Mouse (Mus musculus): ENCODE measurements around the gene Clk4. TPM values are rescaled to one million over a fixed set of nuclear protein-coding genes. Genes with fewer than 3 reads are reported as not detected.

Gene Clk4
- polyA plus RNA-seq, 1 experiment from 2014 or later: 140 TPM

DNA sequence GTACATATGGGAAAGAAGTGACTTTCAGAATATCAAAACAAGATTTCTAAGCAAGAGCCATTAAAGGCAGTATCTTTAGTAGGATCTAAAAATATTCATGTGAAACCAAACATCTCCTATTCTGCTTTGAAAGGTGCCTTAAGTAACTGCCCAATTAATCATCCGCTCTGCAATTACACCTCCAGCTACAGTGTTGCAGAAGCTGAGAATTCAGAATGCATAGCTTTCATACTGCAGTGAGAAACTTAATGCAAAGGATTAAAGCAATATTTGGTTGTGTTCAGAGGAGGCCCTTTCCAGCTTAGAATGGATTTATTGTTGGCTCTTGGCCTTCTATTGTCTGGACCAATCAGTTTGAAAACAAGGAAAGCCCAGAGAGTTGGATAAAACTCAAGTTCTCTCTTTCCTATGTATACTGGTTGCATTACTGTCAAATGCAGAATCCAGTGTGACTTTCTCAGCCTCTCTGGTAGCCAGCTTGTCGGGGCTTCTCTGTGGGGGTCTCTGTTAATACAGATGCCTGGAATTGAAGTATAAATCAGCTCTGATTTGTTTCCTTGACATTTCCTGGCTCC lies 32.5 kb downstream of the Clk4 start:
- H3K4me1 ChIP-seq (ENCODE audit: control insufficient read depth, insufficient read depth, low read length): no peaks in the 10 kb centered on the region
- 69% methylated on average over 2 of the region's 2 CpGs for WGBS

DNA sequence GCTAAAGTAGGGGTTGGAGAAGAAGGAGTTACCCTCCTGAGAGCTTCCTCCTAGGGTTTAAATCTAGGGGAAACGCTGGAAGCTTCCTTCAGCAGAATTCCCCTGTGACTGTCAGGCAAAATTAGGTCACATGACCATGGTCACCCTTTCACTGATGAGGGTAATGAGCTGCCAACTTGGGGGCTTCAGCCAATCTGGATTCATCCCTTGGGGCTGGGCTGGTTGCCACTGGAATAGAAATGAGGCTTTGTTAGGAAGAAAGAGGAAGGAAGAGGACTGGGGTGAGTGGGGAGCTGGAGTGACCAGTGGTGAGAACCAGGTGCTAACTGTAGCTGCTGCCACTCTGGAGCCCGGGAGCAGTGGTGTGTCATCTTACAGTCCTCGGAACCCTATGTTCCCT lies 34.2 kb downstream of the Clk4 start:
- DNase-seq (ENCODE audit: low spot score): no peak
- Histone ChIP-seq H3K9me3 (ENCODE audit: control insufficient read depth, low read length) (no peaks in the 10 kb centered on the region), H3K27me3 (ENCODE audit: control insufficient read depth, insufficient read depth, low read length) (no peaks in the 10 kb centered on the region), H3K36me3 (ENCODE audit: control insufficient read depth, insufficient read depth, low read length) (no peaks in the 10 kb centered on the region), H3K4me3 (ENCODE audit: low read depth, low read length) (no peak overlapping the region), H3K4me2 (ENCODE audit: low read depth) (no peak overlapping the region), H3K27ac (ENCODE audit: low read depth, low read length) (no peak overlapping the region), H3K4me1 (ENCODE audit: control insufficient read depth, insufficient read depth, low read length) (no peaks in the 10 kb centered on the region), H3K9ac (ENCODE audit: low read length) (no peak overlapping the region)
- no peak for ATAC-seq (ENCODE audit: insufficient read depth, low FRiP score, low TSS enrichment)
- 91% methylated on average over 3 of the region's 3 CpGs for WGBS

More for the DNA sequence above, 32.5 kb downstream of the Clk4 start:
- Histone ChIP-seq H3K27ac (ENCODE audit: low read depth, low read length) (no peak overlapping the region), H3K4me2 (ENCODE audit: low read depth) (no peak overlapping the region), H3K27me3 (ENCODE audit: control insufficient read depth, insufficient read depth, low read length) (no peaks in the 10 kb centered on the region), H3K9me3 (ENCODE audit: control insufficient read depth, low read length) (no peaks in the 10 kb centered on the region), H3K36me3 (ENCODE audit: control insufficient read depth, insufficient read depth, low read length) (no peaks in the 10 kb centered on the region), H3K4me3 (ENCODE audit: low read depth, low read length) (no peak overlapping the region), H3K9ac (ENCODE audit: low read length) (no peak overlapping the region)
- no peak for ATAC-seq (ENCODE audit: insufficient read depth, low FRiP score, low TSS enrichment)
- no peak for DNase-seq (ENCODE audit: low spot score)

DNA sequence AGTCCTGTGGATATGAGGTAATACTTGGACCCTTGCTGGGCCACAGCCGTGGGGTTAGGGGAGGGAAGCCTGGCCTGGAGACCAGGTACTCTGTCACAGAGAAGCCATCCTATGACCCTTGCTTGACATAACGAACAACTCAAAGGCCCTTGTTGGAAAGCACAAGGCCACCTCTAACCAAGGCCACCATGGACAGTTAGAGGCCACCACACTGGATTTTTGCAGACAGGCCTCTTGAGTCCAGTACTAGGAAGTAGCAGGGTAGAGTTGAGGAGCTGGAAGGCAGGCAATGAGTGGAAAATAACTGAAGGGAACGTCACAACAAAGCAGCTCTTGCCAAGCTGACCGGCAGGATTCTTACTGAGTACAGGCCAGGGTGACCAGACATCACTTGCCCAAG lies 37.2 kb downstream of the Clk4 start:
- DNase-seq (ENCODE audit: low spot score) (no peak), ATAC-seq (ENCODE audit: insufficient read depth, low FRiP score, low TSS enrichment) (no peak)
- Histone ChIP-seq H3K9ac (ENCODE audit: low read length) (no peak overlapping the region), H3K4me3 (ENCODE audit: low read depth, low read length) (no peak overlapping the region), H3K27ac (ENCODE audit: low read depth, low read length) (no peak overlapping the region), H3K36me3 (ENCODE audit: control insufficient read depth, insufficient read depth, low read length) (no peaks in the 10 kb centered on the region), H3K27me3 (ENCODE audit: control insufficient read depth, insufficient read depth, low read length) (no peaks in the 10 kb centered on the region), H3K4me1 (ENCODE audit: control insufficient read depth, insufficient read depth, low read length) (no peaks in the 10 kb centered on the region), H3K9me3 (ENCODE audit: control insufficient read depth, low read length) (no peaks in the 10 kb centered on the region), H3K4me2 (ENCODE audit: low read depth) (no peak overlapping the region)
- 89% methylated on average over 4 of the region's 4 CpGs for WGBS

DNA sequence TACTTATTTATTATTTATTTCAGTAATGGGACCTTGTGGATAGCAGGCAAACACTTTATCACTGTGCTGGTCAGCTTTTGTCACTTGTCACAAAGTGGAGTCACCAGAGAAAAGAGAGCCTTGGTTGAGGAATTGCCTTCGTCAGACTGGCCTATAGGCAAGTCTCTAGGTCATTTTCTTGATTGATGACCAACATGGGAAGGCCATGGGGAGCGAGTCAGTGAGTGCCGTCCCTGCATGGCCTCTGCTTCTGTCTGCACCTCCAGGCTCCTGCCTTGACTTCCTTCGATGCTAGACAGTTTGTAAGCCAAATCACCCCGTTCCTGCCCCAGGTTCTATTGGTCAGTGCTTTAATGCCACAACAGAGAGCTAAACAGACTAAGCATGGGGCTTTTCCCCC lies 40.9 kb downstream of the Clk4 start:
- Histone ChIP-seq H3K4me3 (ENCODE audit: low read depth, low read length) (no peak overlapping the region), H3K27ac (ENCODE audit: low read depth, low read length) (no peak overlapping the region), H3K9ac (ENCODE audit: low read length) (no peak overlapping the region), H3K4me2 (ENCODE audit: low read depth) (no peak overlapping the region), H3K9me3 (ENCODE audit: control insufficient read depth, low read length) (no peaks in the 10 kb centered on the region), H3K36me3 (ENCODE audit: control insufficient read depth, insufficient read depth, low read length) (no peaks in the 10 kb centered on the region), H3K27me3 (ENCODE audit: control insufficient read depth, insufficient read depth, low read length) (no peaks in the 10 kb centered on the region), H3K4me1 (ENCODE audit: control insufficient read depth, insufficient read depth, low read length) (peaks cover 4% of the 10 kb centered on the region; the same call in 1 of the 2 replicates)
- DNase-seq (ENCODE audit: low spot score) (no peak), ATAC-seq (ENCODE audit: insufficient read depth, low FRiP score, low TSS enrichment) (no peak)
- WGBS: 66% methylated on average over 5 of the region's 5 CpGs

DNA sequence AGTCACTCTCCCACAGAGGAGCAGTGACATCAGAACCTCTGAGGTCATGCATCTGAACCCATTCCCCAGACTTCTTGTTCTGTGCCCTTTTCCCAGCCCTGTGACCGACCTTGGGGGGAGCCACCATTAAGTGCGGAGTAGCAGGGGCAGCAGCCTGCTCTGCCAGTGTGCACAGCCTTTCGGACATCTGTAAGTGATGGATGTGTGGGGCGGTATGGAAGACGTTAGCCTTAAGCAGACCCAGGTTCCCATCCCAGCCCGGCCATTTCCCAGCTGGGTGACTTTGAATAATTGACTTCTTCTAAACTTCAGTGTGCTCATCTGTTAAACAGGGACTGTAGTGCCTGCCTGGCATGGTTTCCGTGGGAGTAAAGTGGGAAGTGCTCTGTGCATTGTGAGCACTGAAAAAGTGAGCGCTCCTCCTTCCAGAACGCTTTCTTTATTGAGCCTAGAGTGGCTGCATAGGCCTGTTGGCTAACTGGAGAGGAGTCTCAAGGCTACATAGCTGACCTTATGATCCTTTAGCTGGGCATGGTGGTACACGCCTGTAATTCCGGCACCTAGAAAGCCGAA lies 42.5 kb downstream of the Clk4 start:
- H3K4me1 ChIP-seq (ENCODE audit: control insufficient read depth, insufficient read depth, low read length): peaks cover 4% of the 10 kb centered on the region; the same call in 1 of the 2 replicates
- H3K27ac ChIP-seq (ENCODE audit: low read depth, low read length): no peak overlapping the region
- ATAC-seq (ENCODE audit: insufficient read depth, low FRiP score, low TSS enrichment): no peak
- no peaks in the 10 kb centered on the region for H3K36me3 ChIP-seq (ENCODE audit: control insufficient read depth, insufficient read depth, low read length)
- H3K27me3 ChIP-seq (ENCODE audit: control insufficient read depth, insufficient read depth, low read length): no peaks in the 10 kb centered on the region
- WGBS: 63% methylated on average over 12 of the region's 12 CpGs
- H3K9me3 ChIP-seq (ENCODE audit: control insufficient read depth, low read length): no peaks in the 10 kb centered on the region
- no peak for DNase-seq (ENCODE audit: low spot score)
- no peak overlapping the region for H3K4me2 ChIP-seq (ENCODE audit: low read depth)
- no peak overlapping the region for H3K9ac ChIP-seq (ENCODE audit: low read length)
- no peak overlapping the region for H3K4me3 ChIP-seq (ENCODE audit: low read depth, low read length)

DNA sequence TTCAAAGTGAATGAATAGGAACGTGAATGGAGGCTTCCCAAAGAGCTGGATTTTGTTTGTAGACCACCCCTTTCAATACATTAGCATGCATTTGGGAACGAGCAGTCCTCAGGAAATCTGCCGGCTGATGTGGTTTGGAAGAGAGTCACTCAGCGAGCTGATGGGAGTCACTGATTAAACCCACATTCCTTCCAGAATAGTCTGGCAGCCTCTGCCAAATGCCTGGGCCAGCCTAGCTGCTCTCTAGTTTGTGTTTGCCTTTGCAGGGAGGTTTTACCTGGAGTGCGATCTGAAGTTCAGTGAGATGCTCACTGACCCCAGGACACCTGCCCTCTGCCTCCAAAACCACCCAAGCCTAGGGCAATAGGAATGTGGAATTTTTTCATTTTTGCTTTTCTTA lies 46.8 kb downstream of the Clk4 start:
- H3K36me3 ChIP-seq (ENCODE audit: control insufficient read depth, insufficient read depth, low read length): no peaks in the 10 kb centered on the region
- no peaks in the 10 kb centered on the region for H3K27me3 ChIP-seq (ENCODE audit: control insufficient read depth, insufficient read depth, low read length)
- no peak for DNase-seq (ENCODE audit: low spot score)
- no peak overlapping the region for H3K27ac ChIP-seq (ENCODE audit: low read depth, low read length)
- ATAC-seq (ENCODE audit: insufficient read depth, low FRiP score, low TSS enrichment): no peak
- WGBS: 76% methylated on average over 5 of the region's 5 CpGs
- peaks cover 4% of the 10 kb centered on the region; the same call in 1 of the 2 replicates for H3K4me1 ChIP-seq (ENCODE audit: control insufficient read depth, insufficient read depth, low read length)
- H3K9ac ChIP-seq (ENCODE audit: low read length): no peak overlapping the region
- no peaks in the 10 kb centered on the region for H3K9me3 ChIP-seq (ENCODE audit: control insufficient read depth, low read length)
- H3K4me3 ChIP-seq (ENCODE audit: low read depth, low read length): no peak overlapping the region
- no peak overlapping the region for H3K4me2 ChIP-seq (ENCODE audit: low read depth)

DNA sequence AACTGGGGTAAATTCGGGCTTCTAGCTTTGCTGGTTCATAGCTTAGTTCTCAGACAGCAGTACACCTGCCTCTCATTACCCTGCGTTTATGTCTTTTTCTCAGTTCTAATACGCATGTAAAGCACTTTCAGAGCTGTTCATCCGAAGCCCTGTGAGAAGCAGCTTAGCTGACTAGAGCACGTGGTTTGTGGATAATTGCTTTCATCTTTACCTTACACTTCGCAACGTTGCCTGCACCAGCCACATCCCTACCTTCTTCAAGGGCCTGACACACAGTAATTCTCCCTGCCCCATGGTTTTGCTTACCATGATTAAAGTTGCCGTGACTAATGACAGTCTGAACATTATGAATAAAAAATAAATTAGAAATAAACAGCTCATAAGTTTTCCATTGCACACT lies 50.3 kb downstream of the Clk4 start:
- no peaks in the 10 kb centered on the region for H3K9me3 ChIP-seq (ENCODE audit: control insufficient read depth, low read length)
- WGBS: 80% methylated on average over 8 of the region's 8 CpGs
- H3K4me2 ChIP-seq (ENCODE audit: low read depth): no peak overlapping the region
- H3K9ac ChIP-seq (ENCODE audit: low read length): no peak overlapping the region
- H3K27me3 ChIP-seq (ENCODE audit: control insufficient read depth, insufficient read depth, low read length): no peaks in the 10 kb centered on the region
- no peaks in the 10 kb centered on the region for H3K36me3 ChIP-seq (ENCODE audit: control insufficient read depth, insufficient read depth, low read length)
- H3K4me1 ChIP-seq (ENCODE audit: control insufficient read depth, insufficient read depth, low read length): no peaks in the 10 kb centered on the region
- no peak for ATAC-seq (ENCODE audit: insufficient read depth, low FRiP score, low TSS enrichment)
- no peak for DNase-seq (ENCODE audit: low spot score)
- no peak overlapping the region for H3K27ac ChIP-seq (ENCODE audit: low read depth, low read length)
- H3K4me3 ChIP-seq (ENCODE audit: low read depth, low read length): no peak overlapping the region

DNA sequence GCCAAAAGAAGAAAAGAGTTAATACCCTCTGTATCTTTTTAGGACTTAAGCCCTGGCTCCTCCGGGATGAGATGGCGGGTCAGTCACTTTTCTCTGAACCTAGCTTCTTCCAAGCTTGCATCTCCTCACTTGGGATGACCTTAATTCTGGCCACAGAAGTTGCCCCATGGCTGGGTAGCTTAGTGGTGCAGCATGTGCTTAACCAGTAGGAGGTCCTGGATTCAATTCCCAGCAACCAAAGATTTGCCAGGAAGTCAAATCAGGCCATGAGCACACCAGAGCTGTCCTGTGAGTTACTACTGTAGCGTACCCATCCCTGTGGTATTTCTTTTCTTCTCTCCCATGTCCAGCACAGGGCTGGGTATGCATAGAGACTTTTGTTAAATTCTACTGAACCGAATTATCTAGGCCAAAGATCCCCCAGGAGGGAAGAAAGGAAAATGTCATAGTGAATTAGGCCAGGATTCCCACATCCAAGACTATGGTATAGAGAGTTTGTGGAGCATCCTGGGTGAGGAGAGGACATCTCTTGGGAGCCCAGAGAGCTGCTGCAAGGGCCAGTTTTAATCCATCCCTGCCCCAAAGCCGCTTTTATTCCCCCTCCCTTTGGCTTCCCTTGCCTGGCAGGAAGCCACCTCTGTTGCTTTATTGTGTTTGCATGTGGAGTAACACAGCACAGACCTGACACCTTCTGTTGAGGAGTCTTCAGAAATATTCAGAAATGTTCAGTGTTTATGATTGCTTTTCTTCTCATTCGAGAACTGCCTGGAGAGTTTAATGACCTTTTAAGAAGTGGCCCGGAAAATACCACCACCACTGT lies 54.7 kb downstream of the Clk4 start:
- Histone ChIP-seq H3K4me1 (ENCODE audit: control insufficient read depth, insufficient read depth, low read length) (no peaks in the 10 kb centered on the region), H3K4me2 (ENCODE audit: low read depth) (no peak overlapping the region), H3K36me3 (ENCODE audit: control insufficient read depth, insufficient read depth, low read length) (no peaks in the 10 kb centered on the region), H3K9me3 (ENCODE audit: control insufficient read depth, low read length) (no peaks in the 10 kb centered on the region), H3K9ac (ENCODE audit: low read length) (no peak overlapping the region), H3K27ac (ENCODE audit: low read depth, low read length) (no peak overlapping the region), H3K4me3 (ENCODE audit: low read depth, low read length) (no peak overlapping the region), H3K27me3 (ENCODE audit: control insufficient read depth, insufficient read depth, low read length) (no peaks in the 10 kb centered on the region)
- no peak for DNase-seq (ENCODE audit: low spot score)
- ATAC-seq (ENCODE audit: insufficient read depth, low FRiP score, low TSS enrichment): no peak
- 80% methylated on average over 7 of the region's 7 CpGs for WGBS

DNA sequence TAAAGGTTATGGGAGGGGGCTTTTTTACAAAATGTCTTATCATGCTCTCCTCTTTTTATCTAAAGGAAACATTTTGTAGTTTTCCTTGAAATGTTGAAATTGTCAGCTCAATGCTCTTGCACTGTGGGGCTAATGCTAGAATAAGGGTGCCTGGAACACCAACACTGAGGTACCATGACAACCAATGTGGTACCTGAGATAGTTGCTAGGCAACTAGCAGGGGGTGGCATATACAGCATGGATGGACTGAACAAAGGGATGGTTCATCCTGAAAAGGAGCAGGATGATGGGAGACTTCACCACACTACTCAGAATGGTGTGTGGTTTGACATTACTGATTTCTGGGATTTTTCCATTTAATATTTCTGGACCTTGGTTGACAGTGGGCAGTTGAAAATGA lies 59.1 kb downstream of the Clk4 start:
- no peak for DNase-seq (ENCODE audit: low spot score)
- Histone ChIP-seq H3K9ac (ENCODE audit: low read length) (no peak overlapping the region), H3K4me1 (ENCODE audit: control insufficient read depth, insufficient read depth, low read length) (no peaks in the 10 kb centered on the region), H3K4me2 (ENCODE audit: low read depth) (no peak overlapping the region), H3K27ac (ENCODE audit: low read depth, low read length) (no peak overlapping the region), H3K27me3 (ENCODE audit: control insufficient read depth, insufficient read depth, low read length) (no peaks in the 10 kb centered on the region), H3K9me3 (ENCODE audit: control insufficient read depth, low read length) (no peaks in the 10 kb centered on the region), H3K4me3 (ENCODE audit: low read depth, low read length) (no peak overlapping the region), H3K36me3 (ENCODE audit: control insufficient read depth, insufficient read depth, low read length) (no peaks in the 10 kb centered on the region)
- no peak for ATAC-seq (ENCODE audit: insufficient read depth, low FRiP score, low TSS enrichment)
